Mouse (Mus musculus): ENCODE measurements around the gene Pigt. TPM values are rescaled to one million over a fixed set of nuclear protein-coding genes. Genes with fewer than 3 reads are reported as not detected.

Pigt gene
- polyA plus RNA-seq, 1 experiment from 2014 or later, result 23.6 TPM

GRCm38 (mm10) chr2:164486258-164487114 lies 10.8 kb upstream of the Pigt start:
- H3K4me1 ChIP-seq (replicated peaks), result peaks cover 5% of the 10 kb centered on the region; the same call in 1 of the 2 replicates
- H3K4me2 ChIP-seq, result peak overlapping the region; percentile 72
- H3K9me3 ChIP-seq (replicated peaks), result no peaks in the 10 kb centered on the region
- H3K27me3 ChIP-seq, result peaks cover 50% of the 10 kb centered on the region
- WGBS (ENCODE audit: insufficient replicate concordance), result under 1% methylated on average over 86 of the region's 90 CpGs
- no peak overlapping the region for H3K27ac ChIP-seq (replicated peaks)
- H3K36me3 ChIP-seq (replicated peaks), result no peaks in the 10 kb centered on the region; the same call in 1 of the 2 replicates
- ATAC-seq (ENCODE audit: insufficient read depth), result peak; percentile 40
- no peak overlapping the region for H3K9ac ChIP-seq
- peak overlapping the region; percentile 59 for H3K4me3 ChIP-seq (replicated peaks)

GRCm38 (mm10) chr2:164487115-164487527 lies 10.2 kb upstream of the Pigt start:
- ATAC-seq (ENCODE audit: insufficient read depth), result no peak
- H3K4me3 ChIP-seq (replicated peaks), result peak overlapping the region; percentile 59
- peaks cover 5% of the 10 kb centered on the region; the same call in 1 of the 2 replicates for H3K4me1 ChIP-seq (replicated peaks)
- no peaks in the 10 kb centered on the region; the same call in 1 of the 2 replicates for H3K36me3 ChIP-seq (replicated peaks)
- H3K4me2 ChIP-seq, result peak overlapping the region; percentile 72
- H3K27ac ChIP-seq (replicated peaks), result no peak overlapping the region
- WGBS (ENCODE audit: insufficient replicate concordance), result 13% methylated on average over 11 of the region's 11 CpGs
- peaks cover 50% of the 10 kb centered on the region for H3K27me3 ChIP-seq
- H3K9me3 ChIP-seq (replicated peaks), result no peaks in the 10 kb centered on the region
- H3K9ac ChIP-seq, result no peak overlapping the region

GRCm38 (mm10) chr2:164487812-164488211 lies 9.5 kb upstream of the Pigt start:
- H3K27me3 ChIP-seq, result peaks cover 50% of the 10 kb centered on the region
- 45% methylated on average over 9 of the region's 9 CpGs for WGBS (ENCODE audit: insufficient replicate concordance)
- no peak for ATAC-seq (ENCODE audit: insufficient read depth)

GRCm38 (mm10) chr2:164494126-164494525 lies 3.2 kb upstream of the Pigt start:
- no peak overlapping the region for H3K4me2 ChIP-seq
- H3K27ac ChIP-seq (replicated peaks), result no peak overlapping the region
- ATAC-seq (ENCODE audit: insufficient read depth), result no peak
- 41% methylated on average over 2 of the region's 2 CpGs for WGBS (ENCODE audit: insufficient replicate concordance)
- no peaks in the 10 kb centered on the region for H3K9me3 ChIP-seq (replicated peaks)
- no peaks in the 10 kb centered on the region for H3K27me3 ChIP-seq
- H3K36me3 ChIP-seq (replicated peaks), result peaks cover under 1% of the 10 kb centered on the region; the same call in 1 of the 2 replicates
- no peak overlapping the region for H3K9ac ChIP-seq
- no peak overlapping the region for H3K4me3 ChIP-seq (replicated peaks)
- H3K4me1 ChIP-seq (replicated peaks), result peaks cover 21% of the 10 kb centered on the region

More at GRCm38 (mm10) chr2:164487812-164488211, 9.5 kb upstream of the Pigt start:
- Histone ChIP-seq H3K4me3 (replicated peaks) (no peak overlapping the region), H3K9ac (no peak overlapping the region), H3K36me3 (replicated peaks) (no peaks in the 10 kb centered on the region; the same call in 1 of the 2 replicates), H3K4me1 (replicated peaks) (peaks cover 5% of the 10 kb centered on the region; the same call in 1 of the 2 replicates), H3K9me3 (replicated peaks) (no peaks in the 10 kb centered on the region), H3K4me2 (no peak overlapping the region), H3K27ac (replicated peaks) (no peak overlapping the region)

- 0 out of 2 replicates have a peak overlapping the region, but pooled peaks have one; percentile 88 for H3K4me3 ChIP-seq (replicated peaks)
- peak overlapping the region; percentile 91; the same call in 1 of the 2 replicates for H3K4me2 ChIP-seq
- WGBS (ENCODE audit: insufficient replicate concordance), result 18% methylated on average over 1 of the region's 1 CpGs
Observed at GRCm38 (mm10) chr2:164496331-164496730, 989 bp upstream of the Pigt start.

GRCm38 (mm10) chr2:164497691-164498268 lies 460 bp downstream of the Pigt start:
- H3K27ac ChIP-seq (replicated peaks), result 0 out of 2 replicates have a peak overlapping the region, but pooled peaks have one; percentile 9
- peak overlapping the region; percentile 91 for H3K4me2 ChIP-seq
- peak overlapping the region; percentile 88 for H3K4me3 ChIP-seq (replicated peaks)
- peaks cover 23% of the 10 kb centered on the region for H3K4me1 ChIP-seq (replicated peaks)
- H3K36me3 ChIP-seq (replicated peaks), result peaks cover 29% of the 10 kb centered on the region
- 4% methylated on average over 21 of the region's 21 CpGs for WGBS (ENCODE audit: insufficient replicate concordance)
- no peaks in the 10 kb centered on the region for H3K27me3 ChIP-seq
- peak overlapping the region; percentile 70 for H3K9ac ChIP-seq
- no peaks in the 10 kb centered on the region for H3K9me3 ChIP-seq (replicated peaks)
- peak; percentile 44 for ATAC-seq (ENCODE audit: insufficient read depth)

More at GRCm38 (mm10) chr2:164496331-164496730, 989 bp upstream of the Pigt start:
- Histone ChIP-seq H3K4me1 (replicated peaks) (peaks cover 23% of the 10 kb centered on the region), H3K9me3 (replicated peaks) (no peaks in the 10 kb centered on the region), H3K36me3 (replicated peaks) (peaks cover 16% of the 10 kb centered on the region), H3K9ac (no peak overlapping the region), H3K27ac (replicated peaks) (no peak overlapping the region), H3K27me3 (no peaks in the 10 kb centered on the region)
- no peak for ATAC-seq (ENCODE audit: insufficient read depth)

GRCm38 (mm10) chr2:164499317-164499716 lies 2.0 kb downstream of the Pigt start:
- Histone ChIP-seq H3K27ac (replicated peaks) (no peak overlapping the region), H3K4me3 (replicated peaks) (no peak overlapping the region), H3K36me3 (replicated peaks) (peaks cover 44% of the 10 kb centered on the region), H3K9ac (no peak overlapping the region), H3K9me3 (replicated peaks) (no peaks in the 10 kb centered on the region; the same call in 1 of the 2 replicates), H3K4me2 (no peak overlapping the region), H3K4me1 (replicated peaks) (peaks cover 23% of the 10 kb centered on the region), H3K27me3 (no peaks in the 10 kb centered on the region)
- 60% methylated on average over 5 of the region's 5 CpGs for WGBS (ENCODE audit: insufficient replicate concordance)
- no peak for ATAC-seq (ENCODE audit: insufficient read depth)

- WGBS (ENCODE audit: insufficient replicate concordance), result 82% methylated on average over 7 of the region's 7 CpGs
- no peak for ATAC-seq (ENCODE audit: insufficient read depth)
- no peak overlapping the region for H3K4me3 ChIP-seq (replicated peaks)
- no peak overlapping the region for H3K4me2 ChIP-seq
- H3K9ac ChIP-seq, result no peak overlapping the region
- H3K27ac ChIP-seq (replicated peaks), result no peak overlapping the region
- no peaks in the 10 kb centered on the region for H3K27me3 ChIP-seq
- H3K4me1 ChIP-seq (replicated peaks), result peaks cover 23% of the 10 kb centered on the region
- no peaks in the 10 kb centered on the region; the same call in 1 of the 2 replicates for H3K9me3 ChIP-seq (replicated peaks)
- H3K36me3 ChIP-seq (replicated peaks), result peaks cover 54% of the 10 kb centered on the region
Observed at GRCm38 (mm10) chr2:164500511-164500910, 3.2 kb downstream of the Pigt start.

GRCm38 (mm10) chr2:164504919-164505318 lies 7.6 kb downstream of the Pigt start:
- no peak overlapping the region; the same call in 1 of the 2 replicates for H3K27ac ChIP-seq (replicated peaks)
- no peak overlapping the region for H3K9ac ChIP-seq
- H3K27me3 ChIP-seq, result no peaks in the 10 kb centered on the region
- peaks cover 62% of the 10 kb centered on the region for H3K36me3 ChIP-seq (replicated peaks)
- H3K4me3 ChIP-seq (replicated peaks), result no peak overlapping the region
- H3K4me1 ChIP-seq (replicated peaks), result no peaks in the 10 kb centered on the region
- H3K4me2 ChIP-seq, result no peak overlapping the region
- no peaks in the 10 kb centered on the region; the same call in 1 of the 2 replicates for H3K9me3 ChIP-seq (replicated peaks)
- 87% methylated on average over 3 of the region's 3 CpGs for WGBS (ENCODE audit: insufficient replicate concordance)
- no peak for ATAC-seq (ENCODE audit: insufficient read depth)

- H3K36me3 ChIP-seq (replicated peaks), result peaks cover 55% of the 10 kb centered on the region
- H3K9me3 ChIP-seq (replicated peaks), result no peaks in the 10 kb centered on the region; the same call in 1 of the 2 replicates
- WGBS (ENCODE audit: insufficient replicate concordance), result 72% methylated on average over 4 of the region's 4 CpGs
Observed at GRCm38 (mm10) chr2:164505619-164506347, 8.5 kb downstream of the Pigt start.

More at GRCm38 (mm10) chr2:164505619-164506347, 8.5 kb downstream of the Pigt start:
- no peaks in the 10 kb centered on the region for H3K4me1 ChIP-seq (replicated peaks)
- H3K27me3 ChIP-seq, result no peaks in the 10 kb centered on the region
- peak overlapping the region; percentile 56 for H3K27ac ChIP-seq (replicated peaks)
- 0 out of 2 replicates have a peak, but pooled peaks have one; percentile 37 for ATAC-seq (ENCODE audit: insufficient read depth)
- H3K4me2 ChIP-seq, result no peak overlapping the region
- no peak overlapping the region for H3K9ac ChIP-seq
- no peak overlapping the region for H3K4me3 ChIP-seq (replicated peaks)

All from liver, embryonic 15.5 days (tissue).